Mouse (Mus musculus) heart, adult 2 months (tissue): ENCODE measurements around the gene Mrtfa.

Source experiments
- CTCF ChIP-seq: fragments of 200-600 bp; IDR thresholded peaks from 2 replicates; pipeline ENCODE4 v1.8.1; 2022; ENCODE audit warnings: antibody characterized with exemption, mild to moderate bottlenecking, moderate library complexity
- EP300 ChIP-seq: fragments of 200-500 bp; IDR thresholded peaks from 2 replicates; pipeline ENCODE4 v1.6.1; 2011; ENCODE audit warnings: low read depth, low read length, control low read depth; ENCODE audit not compliant: insufficient read depth

DNA sequence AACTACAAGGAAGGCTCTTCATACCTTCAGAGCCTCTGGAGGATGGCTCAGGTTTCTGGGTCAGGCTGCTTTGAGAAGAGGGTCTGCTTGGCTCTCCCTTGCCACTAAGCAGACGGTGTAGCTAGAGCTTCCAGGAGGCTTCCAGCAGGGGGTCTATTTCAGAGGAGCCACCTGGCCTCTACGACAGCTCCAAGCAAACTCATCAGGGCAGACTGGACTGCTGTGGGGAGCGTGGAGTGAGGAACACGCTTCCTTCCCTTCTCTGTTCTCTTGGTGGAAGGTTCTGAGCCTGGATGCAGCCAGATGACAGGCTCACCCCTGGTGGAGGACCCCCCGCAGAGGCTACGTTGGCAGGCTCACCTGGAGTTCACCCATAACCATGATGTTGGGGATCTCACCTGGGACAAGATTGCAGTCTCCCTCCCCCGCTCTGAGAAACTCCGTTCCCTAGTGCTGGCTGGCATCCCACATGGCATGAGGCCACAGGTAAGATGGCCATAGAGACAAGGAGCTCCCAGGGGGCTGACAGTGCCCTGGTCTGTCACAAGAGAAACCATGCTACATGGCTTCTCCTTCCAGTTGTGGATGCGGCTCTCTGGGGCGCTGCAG, 184.3 kb downstream of the Mrtfa start:
- TF ChIP-seq CTCF (no peak), EP300 (no peak)
